Mouse (Mus musculus) CD4-positive naive resting alpha-beta T cell, adult 57 days (primary cell): ENCODE data around the gene Sv2b. TPM values are rescaled to one million over a fixed set of nuclear protein-coding genes. Genes with fewer than 3 reads are reported as not detected.

Experiments
- total RNA-seq: library from RNA; stranded (reverse); gene quantifications from one replicate; pipeline ENCODE4 v1.2.4, GENCODE M21; 2023

Gene Sv2b
- not detected for total RNA-seq

DNA sequence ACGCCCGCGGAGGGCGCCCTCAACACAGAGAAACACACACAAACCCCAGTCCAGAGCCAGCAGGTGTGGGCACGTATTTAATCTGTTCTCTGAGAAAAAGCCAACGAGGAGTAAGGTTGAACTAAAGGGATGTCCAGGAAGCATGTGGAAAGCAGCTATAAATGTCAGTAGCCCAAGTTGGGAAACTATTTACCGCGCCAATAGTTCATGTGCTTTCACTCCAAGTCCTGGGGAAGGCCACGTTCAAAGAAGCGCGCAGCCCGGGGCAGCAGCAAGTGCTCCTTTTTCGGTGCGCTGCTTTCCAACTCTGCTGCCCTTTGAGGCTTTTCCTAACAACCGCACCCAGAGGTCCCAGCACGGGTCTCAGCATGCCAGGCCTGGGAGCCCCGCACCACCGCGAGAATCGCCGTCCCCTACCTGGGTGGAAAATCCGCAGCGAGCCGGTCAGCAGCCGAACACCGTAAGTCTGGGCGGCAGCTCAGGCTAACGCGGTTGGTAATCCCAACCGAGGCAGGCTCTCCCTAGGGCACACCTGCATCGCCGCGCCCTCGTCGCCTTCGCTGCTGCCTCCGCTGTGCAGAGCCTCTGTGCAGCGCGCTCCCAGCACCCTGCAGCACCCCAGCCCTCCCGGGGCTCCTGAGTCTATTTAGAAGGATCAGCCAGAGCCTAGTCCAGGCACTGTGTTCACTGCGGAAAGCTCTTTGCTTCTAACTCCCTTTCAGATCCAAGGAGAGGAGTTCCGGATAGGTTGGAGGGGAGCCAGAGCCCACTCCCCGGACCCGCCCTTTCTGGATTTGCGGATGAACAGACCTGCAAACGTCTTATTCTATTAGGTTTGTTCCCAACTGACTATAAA is at the start of gene Sv2b:
Sv2b (minus strand) TSS at position 806 of the 856 bp plus-strand sequence.

Other genes starting within 250 kb of the Sv2b start
- gene Akap13, start 146.3 kb upstream of the Sv2b start, total RNA-seq, result 467 TPM